Mouse (Mus musculus): ENCODE measurements around the gene Sorbs1.

DNA sequence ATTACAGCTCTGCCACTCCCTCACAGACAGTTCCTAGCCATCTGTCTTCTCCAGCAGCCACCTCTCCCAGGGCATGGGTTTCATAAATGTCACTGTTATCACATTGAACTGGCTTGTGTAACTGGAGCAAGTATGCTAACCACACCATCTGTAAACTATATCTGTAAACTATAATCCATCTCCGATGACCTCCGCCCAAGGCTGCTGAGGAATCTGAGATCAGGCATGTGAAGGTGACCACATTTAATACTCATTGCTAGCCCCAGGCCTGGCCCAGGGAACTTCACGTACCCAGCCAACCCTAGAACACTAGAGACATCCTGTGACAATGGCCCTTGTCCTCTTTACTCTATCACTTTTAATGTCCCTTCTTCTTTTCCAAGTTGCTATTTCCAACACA lies 128.2 kb downstream of the Sorbs1 start:
- TF ChIP-seq CTCF (IDR thresholded peaks at IDR 0.05; ENCODE audit: extremely low read depth, insufficient read length, insufficient replicate concordance, low read depth, low read length) (no peak), POLR2A (IDR thresholded peaks at IDR 0.05; ENCODE audit: low read depth, low read length) (no peak)
